Mouse (Mus musculus): ENCODE results near the gene Rfk.

GRCm38 (mm10) chr19:17385426-17385825, 8.4 kb upstream of the Rfk start:
- TF ChIP-seq CTCF (IDR thresholded peaks at IDR 0.05; ENCODE audit: control insufficient read depth, insufficient read depth, insufficient read length): no peak
- TF ChIP-seq FOSL1 (IDR thresholded peaks at IDR 0.05; ENCODE audit: insufficient read depth, low read length, poor library complexity, severe bottlenecking): no peak
- TF ChIP-seq MAX (IDR thresholded peaks at IDR 0.05): no peak
- no peak for TF ChIP-seq MYOD1 (IDR thresholded peaks at IDR 0.05; ENCODE audit: control insufficient read depth, insufficient read length, low read depth)
- TF ChIP-seq CEBPB (IDR thresholded peaks at IDR 0.05; ENCODE audit: low read depth): no peak
- TF ChIP-seq USF1 (IDR thresholded peaks at IDR 0.05; ENCODE audit: low read depth): no peak
- TF ChIP-seq MYOG (IDR thresholded peaks at IDR 0.05; ENCODE audit: control insufficient read depth, extremely low read depth, insufficient read length): no peak

Measured in C2C12 (cell line).